Mouse (Mus musculus) kidney, adult 11 months (tissue): ENCODE measurements at regions not wholly inside any gene's neighbourhood (a gene's known extent, or its start where the extent isn't known, plus 50 kb on each side); places are given as distances from the start of the nearest gene placed in this dataset.

Experiments used
- DNase-seq: peaks from one replicate; pipeline ENCODE4 v3.0.0; 2022

- DNase-seq, result no peak
Measured at GRCm38 (mm10) chr9:8330886-8331476, 196.9 kb upstream of the Cep126 start.

DNA sequence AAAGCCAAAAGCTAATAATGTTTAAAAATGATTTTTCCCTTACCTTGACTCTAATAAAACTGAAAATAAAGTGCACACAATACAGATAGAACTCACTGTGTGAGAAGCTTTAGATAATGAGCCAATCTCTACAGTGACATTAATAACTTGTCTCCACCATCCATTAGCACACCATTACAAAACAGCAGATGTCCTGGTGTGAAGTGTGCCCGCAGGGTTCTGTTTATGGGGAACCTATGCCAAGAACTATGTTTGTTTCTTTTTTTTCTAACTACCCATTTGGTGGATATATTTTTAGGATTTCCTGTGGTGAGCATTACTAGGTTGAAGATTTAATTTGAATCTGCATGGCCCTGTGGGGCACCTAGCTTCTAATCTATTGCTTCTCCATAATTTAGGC lies 203.3 kb upstream of the Trpc6 start:
- DNase-seq, result no peak

GRCm38 (mm10) chr9:8351071-8351470 lies 192.9 kb upstream of the Trpc6 start:
- DNase-seq, result peak; percentile 57
